Mouse (Mus musculus) embryonic fibroblast, embryonic 13.5 days (primary cell): ENCODE measurements around the gene Dmrtc1b. TPM values are rescaled to one million over a fixed set of nuclear protein-coding genes. Genes with fewer than 3 reads are reported as not detected.
"Not testable (repeated sequence)": the region's sequence is repeated elsewhere in the genome, so short reads cannot be mapped to it uniquely, and the experiment has no call there.

ENCODE experiments used
- H3K27ac ChIP-seq: 2 replicates; pipeline ENCODE4 v1.5.1; 2012; ENCODE audit warnings: low read length, control low read depth, inconsistent platforms; ENCODE audit not compliant: insufficient read depth
- H3K4me1 ChIP-seq: 2 replicates; pipeline ENCODE4 v1.6.1; 2011; ENCODE audit warnings: low read length; ENCODE audit not compliant: control insufficient read depth, insufficient read depth
- H3K4me3 ChIP-seq: 2 replicates; pipeline ENCODE4 v1.5.1; 2011; ENCODE audit warnings: mild to moderate bottlenecking, control low read depth, low read length; ENCODE audit not compliant: insufficient read depth
- CTCF ChIP-seq: IDR thresholded peaks from 2 replicates; pipeline ENCODE4 v1.5.1; 2011; ENCODE audit warnings: mild to moderate bottlenecking, control low read depth, low read length, moderate library complexity, borderline replicate concordance; ENCODE audit not compliant: insufficient read depth
- POLR2A ChIP-seq: IDR thresholded peaks from 2 replicates; pipeline ENCODE4 v1.6.1; 2011; ENCODE audit warnings: low read depth, mild to moderate bottlenecking, control low read depth, low read length, moderate library complexity
- polyA plus RNA-seq: library from polyadenylated mRNA; stranded (reverse); fragments of >200 nt; gene quantifications from 2 replicates; pipeline ENCODE4 v1.2.4, GENCODE M21; 2011; ENCODE audit warnings: low read depth; ENCODE audit not compliant: missing spikeins, insufficient read length

Dmrtc1b gene
- polyA plus RNA-seq = not detected in 2 replicates

DNA sequence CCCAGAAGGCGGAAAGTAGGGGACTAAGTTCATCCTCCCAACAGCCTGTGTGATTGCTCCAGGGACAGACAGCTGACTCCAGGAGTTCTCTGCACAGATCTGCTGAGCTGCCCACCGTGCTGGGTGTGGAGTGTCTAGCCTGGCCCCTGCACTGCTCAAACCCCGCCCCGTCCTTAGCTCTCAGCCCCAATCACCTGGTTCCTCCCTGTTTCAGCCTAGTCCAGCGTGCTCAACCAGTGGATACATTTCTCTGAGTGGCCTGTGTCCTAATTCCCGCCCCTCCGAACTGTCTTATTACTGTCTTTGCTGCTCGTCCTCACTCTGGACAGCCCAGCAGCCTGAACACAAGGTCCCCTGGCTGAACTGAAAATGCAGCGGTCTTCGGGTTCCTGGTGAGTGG is at the start of gene Dmrtc1b, which contains the start of gene Gm9112:
TSS of gene Dmrtc1b (plus strand) at position 331 of the 400 bp plus-strand sequence.
TSS of gene Gm9112 (minus strand) at position 101 of the 400 bp plus-strand sequence.
- not testable (repeated sequence) for H3K4me1 ChIP-seq, H3K27ac ChIP-seq, H3K4me3 ChIP-seq

DNA sequence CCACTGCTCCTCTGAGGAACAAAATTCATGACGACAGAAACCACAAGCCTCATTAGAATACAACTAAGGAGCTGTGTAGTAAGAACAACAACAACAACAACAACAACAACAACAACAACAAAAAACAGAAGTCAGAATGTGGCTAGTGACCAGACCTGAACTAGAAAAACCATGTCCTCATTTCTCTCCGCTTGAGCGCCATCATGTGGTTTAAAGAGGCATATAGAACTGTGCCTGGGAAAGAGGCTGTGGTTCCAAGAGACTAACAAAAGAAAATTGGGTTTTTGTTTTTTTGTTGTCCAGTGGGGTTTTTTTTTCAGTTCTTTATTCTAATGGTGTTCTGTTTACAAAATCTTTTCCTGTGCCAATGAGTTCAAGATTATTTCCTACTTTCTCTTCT is 47.0 kb upstream of the Dmrtc1b start:
- Histone ChIP-seq H3K4me1 (no peaks in the 10 kb centered on the region), H3K27ac (no peak overlapping the region), H3K4me3 (no peak overlapping the region)
- no peak for TF ChIP-seq CTCF
- TF ChIP-seq POLR2A = no peak

DNA sequence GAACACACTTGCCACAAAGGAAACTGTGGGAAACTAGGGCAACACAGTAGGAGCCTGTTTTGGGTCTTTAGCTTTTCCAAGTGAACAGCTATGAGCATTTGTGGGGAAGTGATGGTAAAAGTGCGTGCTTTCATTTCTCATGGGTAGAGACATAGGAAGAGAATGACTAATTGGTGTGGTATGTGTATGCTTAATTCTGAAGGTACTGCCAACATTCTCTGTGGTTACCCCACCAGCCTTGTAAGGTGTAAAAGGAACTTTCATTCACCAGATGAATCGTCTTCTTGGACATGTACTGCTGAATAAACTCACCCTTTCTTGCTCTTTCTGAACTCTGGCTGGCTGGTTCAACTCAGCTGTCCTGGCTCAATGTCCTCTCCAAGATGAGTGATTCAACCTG is 41.0 kb upstream of the Dmrtc1b start:
- no peak overlapping the region for H3K4me3 ChIP-seq
- TF ChIP-seq CTCF (no peak), POLR2A (no peak)
- no peaks in the 10 kb centered on the region for H3K4me1 ChIP-seq
- H3K27ac ChIP-seq = no peak overlapping the region

DNA sequence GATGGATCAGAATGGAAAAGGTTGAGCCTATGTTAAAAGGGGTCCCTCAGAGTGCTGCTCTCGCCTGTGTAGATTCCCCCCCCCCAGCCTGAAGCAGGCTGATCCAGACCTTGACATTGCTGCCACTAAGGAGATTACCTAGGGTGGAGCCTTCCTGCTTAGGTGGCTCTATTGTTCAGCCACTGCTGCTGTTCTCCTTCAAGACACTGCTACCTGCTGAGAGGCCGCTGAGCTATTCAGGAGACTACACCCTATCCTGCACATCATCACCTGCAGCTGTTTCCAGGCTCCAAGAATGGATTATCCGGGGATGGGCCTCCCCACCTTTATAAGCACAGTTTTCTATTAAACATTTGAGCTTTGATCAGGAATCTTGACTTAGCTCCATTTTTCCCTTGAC is 23.0 kb upstream of the Dmrtc1b start:
- H3K4me3 ChIP-seq, H3K27ac ChIP-seq, H3K4me1 ChIP-seq: not testable (repeated sequence)

GRCm38 (mm10) chrX:102686872-102687271 is 20.8 kb upstream of the Dmrtc1b start, which contains the start of gene Gm3880:
TSS of gene Gm3880 (minus strand) at chrX:102686972.
- H3K27ac ChIP-seq, H3K4me1 ChIP-seq, H3K4me3 ChIP-seq: not testable (repeated sequence)

GRCm38 (mm10) chrX:102689252-102689651 is 18.4 kb upstream of the Dmrtc1b start:
- not testable (repeated sequence) for H3K27ac ChIP-seq, H3K4me3 ChIP-seq

GRCm38 (mm10) chrX:102700636-102701035 is 7.0 kb upstream of the Dmrtc1b start:
- not testable (repeated sequence) for H3K4me1 ChIP-seq, H3K27ac ChIP-seq, H3K4me3 ChIP-seq

More at GRCm38 (mm10) chrX:102689252-102689651, 18.4 kb upstream of the Dmrtc1b start:
- H3K4me1 ChIP-seq = not testable (repeated sequence)

GRCm38 (mm10) chrX:102724226-102724625 is 16.6 kb downstream of the Dmrtc1b start:
- not testable (repeated sequence) for H3K27ac ChIP-seq, H3K4me1 ChIP-seq, H3K4me3 ChIP-seq

Other genes starting within 250 kb of the Dmrtc1b start
- 17.7 and 17.9 TPM in 2 replicates for gene Hdac8, start 202.5 kb upstream of the Dmrtc1b start, polyA plus RNA-seq
- gene Phka1, start 63.6 kb upstream of the Dmrtc1b start, polyA plus RNA-seq = 10.4 and 11.5 TPM in 2 replicates
- not detected in 2 replicates for gene Gm3880, start 20.9 kb upstream of the Dmrtc1b start, polyA plus RNA-seq
- gene Gm9112, start 230 bp upstream of the Dmrtc1b start, polyA plus RNA-seq = not detected in 2 replicates
- gene Dmrtc1c1, start 95.1 kb downstream of the Dmrtc1b start, polyA plus RNA-seq = not detected in 2 replicates
- gene Dmrtc1c2, start 146.8 kb downstream of the Dmrtc1b start, polyA plus RNA-seq = not detected in 2 replicates
- not detected in 2 replicates for gene 1700031F05Rik, start 160.1 kb downstream of the Dmrtc1b start, polyA plus RNA-seq
- gene Dmrtc1a, start 200.8 kb downstream of the Dmrtc1b start, polyA plus RNA-seq = 0.47 TPM in 1 of 2 replicates, not detected in the other
- gene 1700011M02Rik, start 201.0 kb downstream of the Dmrtc1b start, polyA plus RNA-seq = not detected in 2 replicates
- gene 1700018G05Rik, start 220.5 kb downstream of the Dmrtc1b start, polyA plus RNA-seq = not detected in 2 replicates